Mouse (Mus musculus) heart, adult 2 months (tissue): ENCODE results near the gene 1700028P14Rik. TPM values are rescaled to one million over a fixed set of nuclear protein-coding genes. Genes with fewer than 3 reads are reported as not detected.

ENCODE experiments used
- DNase-seq, 2 experiments: peaks; one replicate each; pipeline ENCODE4 v3.0.0; 2021
- H3K27ac ChIP-seq: fragments of 200-600 bp; 2 replicates; pipeline ENCODE4 v1.8.1; 2022
- H3K27me3 ChIP-seq: fragments of 200-500 bp; 2 replicates; pipeline ENCODE4 v1.6.1; 2012; ENCODE audit warnings: mild to moderate bottlenecking, low read length, inconsistent platforms, mixed read lengths; ENCODE audit not compliant: control insufficient read depth, insufficient read depth
- H3K36me3 ChIP-seq: fragments of 200-500 bp; 2 replicates; pipeline ENCODE4 v1.6.1; 2012; ENCODE audit warnings: low read length, inconsistent platforms; ENCODE audit not compliant: control insufficient read depth, insufficient read depth
- H3K4me1 ChIP-seq: fragments of 200-500 bp; 2 replicates; pipeline ENCODE4 v1.6.1; 2011; ENCODE audit warnings: low read length; ENCODE audit not compliant: control insufficient read depth, insufficient read depth
- H3K4me3 ChIP-seq: fragments of 200-600 bp; 2 replicates; pipeline ENCODE4 v1.8.1; 2022
- H3K79me2 ChIP-seq: fragments of 200-500 bp; replicated peaks from 2 replicates; pipeline ENCODE4 v1.6.1; 2012; ENCODE audit warnings: mild to moderate bottlenecking, inconsistent platforms, low read length, moderate library complexity, mixed read lengths; ENCODE audit not compliant: control insufficient read depth, insufficient read depth
- H3K9ac ChIP-seq: fragments of 200-500 bp; 2 replicates; pipeline ENCODE4 v1.6.1; 2012; ENCODE audit warnings: low read depth, mild to moderate bottlenecking, control low read depth, inconsistent platforms, low read length, mixed read lengths
- CTCF ChIP-seq: fragments of 200-600 bp; IDR thresholded peaks from 2 replicates; pipeline ENCODE4 v1.8.1; 2022; ENCODE audit warnings: antibody characterized with exemption, mild to moderate bottlenecking, moderate library complexity
- EP300 ChIP-seq: fragments of 200-500 bp; IDR thresholded peaks from 2 replicates; pipeline ENCODE4 v1.6.1; 2011; ENCODE audit warnings: low read depth, low read length, control low read depth; ENCODE audit not compliant: insufficient read depth
- POLR2A ChIP-seq: fragments of 200-500 bp; IDR thresholded peaks from 2 replicates; pipeline ENCODE4 v1.6.1; 2011; ENCODE audit warnings: mild to moderate bottlenecking, low read depth, low read length, control low read depth; ENCODE audit not compliant: insufficient read depth
- WGBS: fragments of 180-500 bp; shearing (Covaris S2); methylation state at CpG from one replicate; pipeline ENCODE4 v1.1.7; 2018; 5-methylcytosine and 5-hydroxymethylcytosine counted together
- intact Hi-C: fragments of 180-260 bp; cut with DNase I; formaldehyde crosslinking; loops from one replicate; pipeline ENCODE4 v1.15.1; 2025
- long read RNA-seq: library from polyadenylated mRNA; stranded (forward); transcript quantifications from one replicate; pipeline ENCODE4 v2.0.0, GENCODE M21; 2021
- polyA plus RNA-seq: library from polyadenylated mRNA; depleted of rRNA; stranded (reverse); fragments of >200 nt; gene quantifications from 2 replicates; pipeline ENCODE4 v1.2.3, GENCODE M21; 2012; rRNA removed
- total RNA-seq, 2 experiments: library from RNA; stranded (reverse); gene quantifications; 2 replicates each; pipeline ENCODE4 v1.2.3; 2021

1700028P14Rik gene
- total RNA-seq (not detected), polyA plus RNA-seq (0.18 TPM in 1 of 2 replicates, not detected in the other)
- long read RNA-seq, result 0 reads

DNA sequence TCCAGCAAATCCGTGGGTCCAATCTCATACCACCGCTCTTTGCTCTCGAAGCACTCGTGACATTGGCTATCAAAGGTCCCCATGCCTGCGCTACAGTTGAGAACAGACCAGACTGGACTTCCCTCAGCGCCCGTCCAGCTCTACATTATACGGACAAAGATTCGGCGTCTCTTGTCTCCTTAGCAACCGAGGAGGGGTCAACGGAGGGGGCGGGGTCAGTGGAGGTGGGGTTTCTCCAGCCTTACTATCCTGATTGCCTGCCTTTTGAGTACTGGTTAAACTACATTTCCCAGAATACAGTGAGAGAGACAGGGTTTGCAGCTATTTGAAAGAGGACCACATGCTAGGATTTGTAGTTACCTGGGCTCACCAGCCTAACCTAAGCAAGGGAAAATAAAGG is at the start of gene 1700028P14Rik:
Gene 1700028P14Rik, minus strand, starts transcription at position 169 of the 400 bp plus-strand sequence.
- intact Hi-C loops, result no loop called here

GRCm38 (mm10) chr19:23699131-23699530 is 46.5 kb upstream of the 1700028P14Rik start:
- Histone ChIP-seq H3K4me3 (no peak overlapping the region), H3K27ac (no peak overlapping the region), H3K27me3 (no peaks in the 10 kb centered on the region), H3K4me1 (peaks cover 8% of the 10 kb centered on the region), H3K36me3 (peaks cover 18% of the 10 kb centered on the region), H3K9ac (no peak overlapping the region), H3K79me2 (0 out of 2 replicates have a peak, but pooled peaks cover 1% of the 10 kb centered on the region)
- TF ChIP-seq CTCF (no peak), POLR2A (no peak), EP300 (no peak)
- over 99% methylated on average over 4 of the region's 4 CpGs for WGBS
- DNase-seq, result no peak
- intact Hi-C loops, result no loop called here

More for the DNA sequence above, at the start of gene 1700028P14Rik:
- no peaks in the 10 kb centered on the region for H3K27me3 ChIP-seq
- no peak within 1 kb of the TSS for H3K27ac ChIP-seq
- no peak within 1 kb of the TSS for H3K9ac ChIP-seq
- H3K36me3 ChIP-seq, result no peaks in the 10 kb centered on the region
- no peaks in the 10 kb centered on the region for H3K4me1 ChIP-seq
- H3K79me2 ChIP-seq, result no peaks in the 10 kb centered on the region
- 7% methylated on average over 13 of the region's 13 CpGs for WGBS
- TF ChIP-seq EP300, result no peak
- TF ChIP-seq CTCF, result no peak
- no peak for TF ChIP-seq POLR2A
- H3K4me3 ChIP-seq, result no peak within 1 kb of the TSS
- DNase-seq, result peak; percentile 21 to 27

- H3K27ac ChIP-seq, result no peak overlapping the region
- H3K4me1 ChIP-seq, result peaks cover 8% of the 10 kb centered on the region
- peaks cover 20% of the 10 kb centered on the region for H3K36me3 ChIP-seq
- intact Hi-C loops, result no loop called here
- H3K27me3 ChIP-seq, result no peaks in the 10 kb centered on the region
- peak in 1 of 2 experiments; percentile 39 for DNase-seq
- H3K79me2 ChIP-seq, result 0 out of 2 replicates have a peak, but pooled peaks cover 1% of the 10 kb centered on the region
- TF ChIP-seq EP300 (no peak), POLR2A (no peak)
- 42% methylated on average over 7 of the region's 7 CpGs for WGBS
- H3K4me3 ChIP-seq, result no peak overlapping the region
- H3K9ac ChIP-seq, result no peak overlapping the region
Measured at GRCm38 (mm10) chr19:23698366-23698765, 45.8 kb upstream of the 1700028P14Rik start.

- Histone ChIP-seq H3K4me1 (peaks cover 8% of the 10 kb centered on the region), H3K27ac (no peak overlapping the region), H3K36me3 (peaks cover 20% of the 10 kb centered on the region), H3K79me2 (0 out of 2 replicates have a peak, but pooled peaks cover 1% of the 10 kb centered on the region), H3K9ac (no peak overlapping the region), H3K27me3 (no peaks in the 10 kb centered on the region), H3K4me3 (no peak overlapping the region)
- TF ChIP-seq CTCF (peak; percentile 23), EP300 (no peak)
- DNase-seq, result peak; percentile 24 to 30
- 55% methylated on average over 8 of the region's 8 CpGs for WGBS
- intact Hi-C loops, result no loop called here
Measured at GRCm38 (mm10) chr19:23697861-23698260, 45.2 kb upstream of the 1700028P14Rik start.

DNA sequence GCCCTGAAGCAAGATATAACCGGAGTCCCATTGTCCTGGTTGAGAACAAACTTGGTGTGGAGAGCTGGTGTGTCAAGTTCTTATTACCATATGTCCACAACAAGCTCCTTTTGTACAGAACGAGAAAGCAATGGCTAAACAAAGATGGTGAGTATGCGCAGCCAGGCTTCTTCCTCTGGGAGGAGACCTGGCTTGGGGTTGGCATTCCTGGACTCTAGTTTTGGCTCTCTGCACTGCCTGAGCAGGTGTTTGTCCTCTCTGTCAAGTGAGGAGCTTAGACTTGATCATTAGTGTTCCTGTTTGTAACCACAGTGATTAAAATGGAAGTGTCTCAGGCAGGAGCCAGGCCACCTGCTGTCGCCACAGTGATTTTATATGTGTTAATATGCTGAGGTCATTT is 41.7 kb upstream of the 1700028P14Rik start:
- TF ChIP-seq POLR2A, result no peak
- TF ChIP-seq CTCF, result no peak
- TF ChIP-seq EP300, result no peak
- intact Hi-C loops, result no loop called here
- Histone ChIP-seq H3K36me3 (peaks cover 20% of the 10 kb centered on the region), H3K27me3 (no peaks in the 10 kb centered on the region), H3K9ac (no peak overlapping the region), H3K4me1 (peaks cover 9% of the 10 kb centered on the region), H3K79me2 (peaks cover 2% of the 10 kb centered on the region; the same call in 1 of the 2 replicates), H3K27ac (no peak overlapping the region), H3K4me3 (no peak overlapping the region)
- peak; percentile 51 to 69 for DNase-seq
- WGBS, result 53% methylated on average over 4 of the region's 4 CpGs

- Histone ChIP-seq H3K9ac (no peak overlapping the region), H3K4me3 (peak overlapping the region; percentile 96; the same call in 1 of the 2 replicates)
- intact Hi-C loops, result loop anchor here (5.0 to 10.0 kb wide), 2 partner anchors 486 to 594 kb away; partner anchors contain the start of gene Fxn
Measured at GRCm38 (mm10) chr19:23688421-23688946, 35.9 kb upstream of the 1700028P14Rik start.

More at GRCm38 (mm10) chr19:23688421-23688946, 35.9 kb upstream of the 1700028P14Rik start:
- 43% methylated on average over 4 of the region's 4 CpGs for WGBS
- Histone ChIP-seq H3K79me2 (peaks cover 2% of the 10 kb centered on the region; the same call in 1 of the 2 replicates), H3K4me1 (peaks cover 4% of the 10 kb centered on the region), H3K27me3 (no peaks in the 10 kb centered on the region), H3K27ac (no peak overlapping the region), H3K36me3 (peaks cover 6% of the 10 kb centered on the region)
- no peak for TF ChIP-seq CTCF
- no peak for TF ChIP-seq POLR2A
- no peak for TF ChIP-seq EP300
- no peak for DNase-seq
